Mouse (Mus musculus) ovary, postnatal 36 days (tissue): ENCODE measurements around the gene Mrap2.

Experiments
- DNase-seq: peaks from one replicate; pipeline ENCODE4 v3.0.0; 2022; ENCODE audit warnings: low spot score, mixed read lengths

The Mrap2 gene

DNA sequence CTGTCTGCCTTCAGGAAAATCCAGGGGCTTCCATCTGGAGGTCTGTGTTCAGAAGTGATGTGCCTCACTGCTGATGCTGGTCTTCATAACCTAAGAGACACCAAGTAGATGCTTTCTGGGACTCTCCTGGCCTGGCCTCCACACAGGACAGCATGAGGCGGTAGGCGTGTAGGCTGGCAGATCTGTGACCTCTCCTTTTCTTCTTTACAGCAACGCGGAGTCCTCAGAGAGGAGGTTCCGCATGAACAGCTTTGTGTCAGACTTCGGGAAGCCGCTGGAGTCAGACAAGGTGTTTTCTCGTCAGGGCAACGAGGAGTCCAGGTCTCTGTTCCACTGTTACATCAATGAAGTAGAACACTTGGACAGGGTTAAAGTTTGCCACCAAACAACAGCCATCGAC, 38.1 kb downstream of the Mrap2 start:
- no peak for DNase-seq

DNA sequence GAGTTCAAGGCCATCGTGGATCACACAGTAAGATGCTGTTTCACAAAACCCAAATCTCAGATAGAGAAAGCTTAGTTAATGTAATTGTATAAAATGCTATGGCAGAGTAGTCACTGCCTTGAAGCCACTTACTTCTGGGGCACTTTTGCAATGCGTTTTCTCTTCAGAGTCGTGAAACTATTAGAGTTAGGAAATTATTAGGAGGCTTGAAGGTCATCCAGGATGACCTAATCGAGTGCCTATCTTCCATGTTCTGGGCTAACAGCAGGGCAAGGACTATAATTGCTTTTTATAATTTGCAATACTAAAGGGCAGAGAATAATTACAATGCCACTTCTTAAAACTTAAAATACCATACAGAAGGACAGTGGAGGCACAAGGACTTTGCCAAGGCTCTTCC, 43.2 kb downstream of the Mrap2 start:
- no peak for DNase-seq

DNA sequence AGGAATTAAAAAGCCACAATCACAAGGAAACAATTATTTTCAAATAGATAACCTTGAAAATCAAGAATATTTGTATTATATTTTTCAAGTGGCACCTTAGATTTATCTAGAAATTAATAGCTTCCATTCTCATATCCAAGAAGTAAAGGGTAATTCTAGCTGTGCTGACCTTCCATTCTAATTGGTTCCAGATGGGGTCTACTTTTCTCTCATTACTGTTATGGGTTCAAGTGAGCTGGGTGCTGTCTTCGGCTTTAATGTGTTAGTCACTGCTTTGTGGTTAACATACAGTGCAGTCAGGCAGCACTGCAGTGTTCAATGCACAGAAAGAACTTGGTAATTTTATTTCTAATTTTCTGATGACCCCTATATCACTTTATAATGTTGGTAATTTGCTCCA, 49.6 kb downstream of the Mrap2 start:
- DNase-seq = no peak

DNA sequence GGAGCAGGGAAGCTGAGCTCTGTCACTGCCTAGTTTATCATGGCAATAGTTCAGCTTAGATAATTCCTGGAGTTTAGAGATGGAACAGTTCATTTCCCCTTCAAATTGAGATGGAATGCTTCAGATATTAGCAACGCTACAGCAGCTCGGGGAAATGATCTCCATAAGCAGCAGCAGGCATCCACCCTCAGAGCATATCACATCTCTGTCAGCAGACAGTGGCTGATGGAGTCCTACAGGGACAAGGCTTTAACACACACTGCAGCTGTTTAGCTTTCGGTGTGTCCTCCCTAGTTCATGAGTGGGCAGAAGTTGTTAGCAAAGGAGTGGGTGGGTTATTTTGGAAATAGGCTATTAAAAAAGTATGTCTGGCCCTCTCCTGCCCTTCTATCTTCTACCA, 53.2 kb downstream of the Mrap2 start:
- no peak for DNase-seq

DNA sequence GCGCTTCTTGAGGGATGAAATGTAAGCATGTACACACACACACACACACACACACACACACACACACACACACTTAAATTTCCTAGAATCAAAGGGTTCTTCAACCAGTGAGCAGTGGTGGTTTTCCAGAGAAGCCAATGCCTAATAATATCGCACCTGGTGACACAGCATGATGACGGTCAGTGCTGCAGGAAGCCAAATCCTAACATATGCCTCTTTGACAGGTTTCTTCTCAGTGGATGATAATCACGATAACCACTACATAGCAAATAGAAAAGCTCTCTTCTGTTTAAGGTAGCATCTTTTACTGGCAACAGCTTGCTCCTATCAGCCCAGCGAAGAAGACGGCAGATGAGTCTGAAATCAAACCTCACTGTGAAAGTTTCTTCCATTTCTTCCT, 53.9 kb downstream of the Mrap2 start:
- DNase-seq = no peak

DNA sequence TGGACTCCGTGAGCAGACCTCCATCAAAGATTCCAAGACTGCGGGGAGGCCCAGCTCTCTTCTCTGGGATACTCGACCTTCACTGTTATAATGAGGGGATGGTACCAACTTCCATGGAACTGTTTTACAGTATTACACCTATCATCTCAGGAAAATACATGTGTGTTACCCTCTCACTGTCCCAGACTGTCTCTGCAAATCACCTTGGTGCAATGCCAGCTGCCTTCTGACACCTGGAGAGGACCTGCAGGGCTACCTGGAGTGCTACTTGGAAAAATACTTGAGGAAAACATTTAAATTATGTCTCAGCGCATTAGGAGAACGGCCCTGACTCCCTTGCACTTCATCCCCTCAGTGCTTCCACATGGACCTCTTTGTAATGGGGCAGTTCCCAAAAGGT, 56.3 kb downstream of the Mrap2 start:
- DNase-seq = no peak

- no peak for DNase-seq
Measured at GRCm38 (mm10) chr9:87200919-87201318, 56.8 kb downstream of the Mrap2 start.

GRCm38 (mm10) chr9:87202431-87202830, 58.3 kb downstream of the Mrap2 start:
- DNase-seq = no peak

GRCm38 (mm10) chr9:87210830-87211339, 66.8 kb downstream of the Mrap2 start:
- no peak for DNase-seq

DNA sequence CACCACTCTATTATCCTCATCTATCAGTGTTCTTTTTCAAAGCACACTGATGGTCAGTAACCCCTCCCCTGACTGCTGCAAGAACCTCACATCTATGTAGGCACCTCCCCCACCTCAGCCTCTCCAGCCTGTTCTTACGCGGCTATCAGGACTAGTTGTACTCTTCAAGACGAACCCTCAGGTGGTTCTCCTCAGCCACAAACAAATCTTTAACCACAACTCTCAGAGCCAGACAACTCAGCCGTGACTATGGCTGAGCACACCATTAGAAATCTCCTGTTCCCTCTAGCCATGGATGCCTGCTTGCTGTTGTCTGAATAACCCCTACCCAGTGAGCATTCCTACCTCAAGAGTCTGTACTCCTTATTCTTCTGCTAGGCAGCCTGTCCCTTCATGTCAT, 69.1 kb downstream of the Mrap2 start:
- DNase-seq = no peak
